Mouse (Mus musculus) kidney, adult 2 months (tissue): ENCODE measurements around the gene Cradd. TPM values are rescaled to one million over a fixed set of nuclear protein-coding genes. Genes with fewer than 3 reads are reported as not detected.

ENCODE experiments used
- DNase-seq: peaks from one replicate; pipeline ENCODE4 v3.0.0; 2021
- H3K27ac ChIP-seq: fragments of 200-500 bp; 2 replicates; pipeline ENCODE4 v1.5.1; 2012; ENCODE audit warnings: low read depth, low read length, control low read depth, inconsistent platforms; ENCODE audit not compliant: insufficient read depth
- H3K27me3 ChIP-seq: fragments of 200-500 bp; replicated peaks from 2 replicates; pipeline ENCODE4 v1.6.1; 2012; ENCODE audit warnings: mild to moderate bottlenecking, moderate library complexity, low read length, inconsistent platforms; ENCODE audit not compliant: control insufficient read depth, insufficient read depth
- H3K36me3 ChIP-seq: fragments of 200-500 bp; 2 replicates; pipeline ENCODE4 v1.6.1; 2012; ENCODE audit warnings: mild to moderate bottlenecking, moderate library complexity, low read length, inconsistent platforms; ENCODE audit not compliant: control insufficient read depth, insufficient read depth
- H3K4me1 ChIP-seq: fragments of 200-500 bp; 2 replicates; pipeline ENCODE4 v1.6.1; 2011; ENCODE audit warnings: low read length; ENCODE audit not compliant: control insufficient read depth, insufficient read depth
- H3K4me3 ChIP-seq: fragments of 200-500 bp; 2 replicates; pipeline ENCODE4 v1.5.1; 2011; ENCODE audit warnings: mild to moderate bottlenecking, low read depth, low read length, control low read depth; ENCODE audit not compliant: insufficient read depth
- CTCF ChIP-seq: fragments of 200-500 bp; conservative IDR thresholded peaks from 2 replicates; pipeline ENCODE4 v1.5.1; 2011; ENCODE audit warnings: low read depth, mild to moderate bottlenecking, control low read depth, low read length, moderate library complexity, mixed read lengths; ENCODE audit not compliant: insufficient read depth, insufficient read length
- POLR2A ChIP-seq: fragments of 200-500 bp; IDR thresholded peaks from one replicate; pipeline ENCODE4 v1.6.1; 2011; ENCODE audit warnings: low read depth, low read length, control low read depth
- WGBS: fragments of 180-500 bp; shearing (Covaris S2); methylation state at CpG from one replicate; pipeline ENCODE4 v1.1.7; 2018; 5-methylcytosine and 5-hydroxymethylcytosine counted together
- polyA plus RNA-seq: library from polyadenylated mRNA; depleted of rRNA; stranded (reverse); fragments of >200 nt; gene quantifications from 2 replicates; pipeline ENCODE4 v1.2.3, GENCODE M21; 2012

Cradd gene
- polyA plus RNA-seq, 1 experiment = 20.0 TPM

GRCm38 (mm10) chr10:95254453-95255001 is 69.4 kb downstream of the Cradd start:
- TF ChIP-seq CTCF (0 out of 2 replicates have a peak, but pooled peaks have one; percentile 6), POLR2A (no peak)
- Histone ChIP-seq H3K4me1 (peaks cover 13% of the 10 kb centered on the region), H3K27ac (peak overlapping the region; percentile 39), H3K36me3 (no peaks in the 10 kb centered on the region), H3K4me3 (peak overlapping the region; percentile 30; the same call in 1 of the 2 replicates), H3K27me3 (no peaks in the 10 kb centered on the region)
- WGBS = 37% methylated on average over 13 of the region's 13 CpGs
- DNase-seq = peak; percentile 70

GRCm38 (mm10) chr10:95254046-95254445 is 69.9 kb downstream of the Cradd start:
- Histone ChIP-seq H3K4me3 (no peak overlapping the region), H3K27ac (no peak overlapping the region; the same call in 1 of the 2 replicates), H3K36me3 (no peaks in the 10 kb centered on the region), H3K4me1 (peaks cover 13% of the 10 kb centered on the region), H3K27me3 (no peaks in the 10 kb centered on the region)
- DNase-seq = no peak
- TF ChIP-seq CTCF (no peak), POLR2A (no peak)
- WGBS = 72% methylated on average over 3 of the region's 3 CpGs

GRCm38 (mm10) chr10:95251674-95252073 is 72.3 kb downstream of the Cradd start:
- no peak for DNase-seq
- 90% methylated on average over 16 of the region's 16 CpGs for WGBS
- Histone ChIP-seq H3K27me3 (no peaks in the 10 kb centered on the region), H3K36me3 (no peaks in the 10 kb centered on the region), H3K4me1 (peaks cover 8% of the 10 kb centered on the region), H3K27ac (no peak overlapping the region), H3K4me3 (no peak overlapping the region)
- TF ChIP-seq CTCF = no peak
- no peak for TF ChIP-seq POLR2A

- Histone ChIP-seq H3K36me3 (no peaks in the 10 kb centered on the region), H3K4me1 (no peaks in the 10 kb centered on the region), H3K4me3 (no peak overlapping the region), H3K27me3 (no peaks in the 10 kb centered on the region), H3K27ac (no peak overlapping the region)
- 70% methylated on average over 6 of the region's 6 CpGs for WGBS
- no peak for TF ChIP-seq CTCF
- TF ChIP-seq POLR2A = no peak
- no peak for DNase-seq
These were observed 75.6 kb downstream of the Cradd start for GRCm38 (mm10) chr10:95248362-95248761.

- no peak for DNase-seq
- H3K27me3 ChIP-seq = no peaks in the 10 kb centered on the region
- H3K27ac ChIP-seq = no peak overlapping the region
- no peaks in the 10 kb centered on the region for H3K4me1 ChIP-seq
- TF ChIP-seq CTCF = no peak
- no peak for TF ChIP-seq POLR2A
- 67% methylated on average over 2 of the region's 2 CpGs for WGBS
- no peaks in the 10 kb centered on the region for H3K36me3 ChIP-seq
- no peak overlapping the region for H3K4me3 ChIP-seq
These were observed 77.2 kb downstream of the Cradd start for GRCm38 (mm10) chr10:95246696-95247095.

GRCm38 (mm10) chr10:95245680-95245982 is 78.3 kb downstream of the Cradd start:
- Histone ChIP-seq H3K4me1 (no peaks in the 10 kb centered on the region), H3K36me3 (no peaks in the 10 kb centered on the region), H3K4me3 (no peak overlapping the region), H3K27ac (no peak overlapping the region), H3K27me3 (no peaks in the 10 kb centered on the region)
- TF ChIP-seq CTCF (0 out of 2 replicates have a peak, but pooled peaks have one; percentile 22), POLR2A (no peak)
- no peak for DNase-seq
- WGBS = 87% methylated on average over 2 of the region's 2 CpGs

- no peak for TF ChIP-seq CTCF
- TF ChIP-seq POLR2A = no peak
- 66% methylated on average over 23 of the region's 23 CpGs for WGBS
- no peak overlapping the region for H3K27ac ChIP-seq
- no peaks in the 10 kb centered on the region for H3K27me3 ChIP-seq
- DNase-seq = no peak
- H3K4me3 ChIP-seq = no peak overlapping the region
- no peaks in the 10 kb centered on the region for H3K36me3 ChIP-seq
- no peaks in the 10 kb centered on the region for H3K4me1 ChIP-seq
These were observed 78.8 kb downstream of the Cradd start for GRCm38 (mm10) chr10:95244961-95245679.
